Mouse (Mus musculus) stomach, adult 2 months (tissue): ENCODE data around the gene A630095N17Rik. TPM values are rescaled to one million over a fixed set of nuclear protein-coding genes. Genes with fewer than 3 reads are reported as not detected.

Experiments
- polyA plus RNA-seq: library from polyadenylated mRNA; depleted of rRNA; stranded (reverse); fragments of >200 nt; gene quantifications from 2 replicates; pipeline ENCODE4 v1.2.3, GENCODE M21; 2012; rRNA removed

The A630095N17Rik gene
- not detected in 2 replicates for polyA plus RNA-seq

DNA sequence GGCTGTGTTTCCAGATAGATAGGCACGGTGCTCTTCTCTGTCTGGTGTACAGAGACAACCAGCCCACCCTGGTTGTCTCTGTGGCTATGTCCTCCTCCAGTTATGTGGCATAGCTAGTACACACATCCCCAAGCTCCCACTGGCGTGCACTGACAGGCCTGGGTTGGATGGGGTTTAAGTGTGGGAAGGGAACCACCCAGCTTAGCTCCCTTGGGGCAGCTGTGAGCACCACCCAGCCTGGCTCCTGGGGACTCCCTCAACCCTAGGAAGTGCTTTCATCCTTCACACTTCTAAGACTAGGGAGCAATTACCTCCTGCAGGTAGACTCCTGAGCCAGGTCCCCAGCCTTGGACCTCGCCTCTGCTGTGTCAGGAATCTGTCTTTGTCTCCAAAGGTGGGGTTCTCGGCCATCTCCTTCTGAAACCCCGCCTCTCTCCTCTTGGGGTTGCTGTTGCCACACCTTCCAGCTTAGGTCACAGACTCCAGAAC, at the start of gene A630095N17Rik:
Gene A630095N17Rik (minus strand): TSS at position 439 of the 489 bp plus-strand sequence.

DNA sequence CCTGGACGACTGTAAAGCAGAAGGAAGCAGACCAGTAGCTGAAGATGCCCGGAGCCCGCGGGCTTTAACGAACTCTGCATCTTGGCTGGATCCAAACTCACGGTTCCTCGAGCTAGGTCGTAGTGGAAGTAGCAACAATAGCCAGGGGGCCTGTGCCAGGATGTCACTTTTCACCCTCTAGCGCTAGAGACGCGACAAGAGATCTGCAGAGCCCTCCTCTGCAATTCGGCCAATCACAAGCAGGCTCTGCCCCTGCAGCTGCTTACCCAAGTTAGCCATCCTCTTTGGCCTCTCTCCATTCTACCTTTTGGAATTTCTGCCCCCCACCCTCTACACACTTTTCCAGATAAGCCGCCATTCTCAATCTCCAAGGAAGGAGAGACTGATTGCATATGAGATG, 46.3 kb upstream of the A630095N17Rik start, which contains the start of gene Resp18:
Gene Resp18 (minus strand): TSS at position 188 of the 400 bp plus-strand sequence.

DNA sequence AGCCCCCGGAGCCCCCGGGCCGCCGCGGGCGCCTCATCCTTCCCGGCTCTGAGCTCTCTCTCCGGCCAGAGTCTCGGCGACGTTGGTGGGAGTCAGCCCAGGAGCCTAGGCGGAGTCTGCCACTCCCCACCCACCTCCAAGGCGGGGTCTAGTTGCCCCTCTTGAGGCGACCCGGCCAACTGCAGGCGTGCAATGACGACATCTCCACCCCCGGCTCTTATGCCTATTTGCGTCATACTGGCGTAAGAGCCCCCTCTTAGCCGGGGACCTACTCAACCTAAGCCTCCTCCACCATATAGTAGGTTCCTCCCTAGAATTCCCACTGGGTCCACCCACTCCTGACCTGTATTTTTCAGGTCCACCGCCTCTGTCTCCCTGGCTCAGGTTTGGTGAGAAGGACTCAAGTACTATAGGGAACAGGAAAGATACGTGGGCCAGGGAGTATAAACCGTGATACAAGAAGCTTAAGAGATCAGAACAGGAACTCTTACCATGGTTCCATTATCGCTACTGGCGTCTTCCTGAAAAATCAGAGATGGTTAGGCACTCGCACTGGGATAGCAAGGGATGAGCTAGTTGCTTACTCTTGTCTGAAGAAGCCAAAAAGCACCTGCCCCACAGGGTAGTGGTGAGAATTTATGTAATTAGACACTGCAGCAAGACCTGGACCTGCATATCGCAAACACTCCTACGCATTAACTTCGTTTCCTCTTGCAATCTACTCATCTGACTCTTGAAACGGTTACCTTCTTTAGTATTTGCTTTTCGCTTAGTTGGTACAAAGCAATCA, 32.4 kb upstream of the A630095N17Rik start, which contains the start of gene Ptprn:
Gene Ptprn (minus strand): TSS at position 412 of the 790 bp plus-strand sequence.

DNA sequence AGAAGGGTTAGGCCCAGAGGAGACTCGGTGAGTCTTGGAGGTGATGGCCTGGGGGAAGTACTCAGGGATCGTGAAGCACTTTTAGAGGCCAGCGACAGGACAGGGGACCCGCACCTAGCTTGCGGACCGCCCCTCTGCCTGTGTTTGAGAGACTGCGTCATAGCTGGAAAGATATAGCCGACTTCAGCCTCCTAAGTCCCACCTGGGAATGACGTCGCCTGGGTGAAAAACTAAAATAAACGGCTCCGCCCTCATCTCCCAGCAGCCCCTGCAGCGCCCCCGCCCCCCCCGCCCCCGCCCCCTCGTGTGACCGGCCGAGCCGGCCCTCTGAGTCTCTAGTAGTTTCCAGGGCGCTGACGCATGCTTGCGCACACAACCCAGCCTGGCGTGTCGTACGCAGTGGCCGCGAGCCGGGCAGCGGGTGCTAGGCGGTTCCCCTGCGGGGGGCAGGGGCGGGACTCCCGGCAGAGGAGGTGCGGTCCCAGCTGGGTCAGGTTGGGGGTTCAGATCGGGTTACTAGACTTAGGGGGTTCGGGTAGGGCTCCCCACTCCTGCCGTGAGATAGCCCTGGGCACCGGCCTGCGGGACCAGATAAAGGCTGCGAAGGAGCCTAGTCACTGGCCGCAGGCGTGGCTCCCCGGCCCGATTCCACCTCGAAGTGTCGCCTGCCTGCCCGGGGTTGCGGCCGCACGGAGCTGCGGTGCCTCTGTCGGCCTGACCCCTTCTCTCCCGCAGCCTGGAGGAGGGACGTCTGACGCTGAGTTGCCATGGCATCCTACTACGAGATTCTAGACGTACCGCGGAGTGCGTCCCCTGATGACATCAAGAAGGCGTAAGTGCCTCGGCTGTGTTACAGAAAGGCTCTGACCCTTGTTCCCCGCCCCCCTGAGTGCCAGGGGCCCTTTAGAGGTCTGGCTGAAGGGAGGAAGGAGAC, 4.5 kb upstream of the A630095N17Rik start, which contains the start of gene Dnajb2:
Gene Dnajb2 (plus strand): TSS at position 290 of the 934 bp plus-strand sequence.

DNA sequence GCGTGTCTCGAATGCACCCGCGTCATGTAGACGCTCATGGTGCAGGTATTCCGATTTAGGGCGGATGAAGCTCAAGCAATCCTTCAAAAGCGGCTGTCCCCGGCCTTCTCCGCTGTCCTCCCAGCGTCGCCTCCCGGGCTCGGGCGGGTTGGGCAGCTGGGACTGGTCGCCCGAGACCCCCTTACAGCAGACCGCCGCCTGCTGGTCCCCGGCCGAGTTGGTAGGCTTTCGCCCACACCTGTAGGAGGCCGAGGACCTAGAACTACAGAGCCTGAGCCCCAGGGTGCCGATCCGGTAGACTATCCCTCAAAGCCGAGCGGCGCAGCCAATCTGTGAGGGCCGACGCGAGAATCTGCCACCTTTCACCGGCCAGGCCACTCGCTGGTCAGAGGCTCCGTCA, 12.4 kb downstream of the A630095N17Rik start, which contains the start of gene Tuba4a:
Gene Tuba4a (minus strand): TSS at position 335 of the 400 bp plus-strand sequence.

DNA sequence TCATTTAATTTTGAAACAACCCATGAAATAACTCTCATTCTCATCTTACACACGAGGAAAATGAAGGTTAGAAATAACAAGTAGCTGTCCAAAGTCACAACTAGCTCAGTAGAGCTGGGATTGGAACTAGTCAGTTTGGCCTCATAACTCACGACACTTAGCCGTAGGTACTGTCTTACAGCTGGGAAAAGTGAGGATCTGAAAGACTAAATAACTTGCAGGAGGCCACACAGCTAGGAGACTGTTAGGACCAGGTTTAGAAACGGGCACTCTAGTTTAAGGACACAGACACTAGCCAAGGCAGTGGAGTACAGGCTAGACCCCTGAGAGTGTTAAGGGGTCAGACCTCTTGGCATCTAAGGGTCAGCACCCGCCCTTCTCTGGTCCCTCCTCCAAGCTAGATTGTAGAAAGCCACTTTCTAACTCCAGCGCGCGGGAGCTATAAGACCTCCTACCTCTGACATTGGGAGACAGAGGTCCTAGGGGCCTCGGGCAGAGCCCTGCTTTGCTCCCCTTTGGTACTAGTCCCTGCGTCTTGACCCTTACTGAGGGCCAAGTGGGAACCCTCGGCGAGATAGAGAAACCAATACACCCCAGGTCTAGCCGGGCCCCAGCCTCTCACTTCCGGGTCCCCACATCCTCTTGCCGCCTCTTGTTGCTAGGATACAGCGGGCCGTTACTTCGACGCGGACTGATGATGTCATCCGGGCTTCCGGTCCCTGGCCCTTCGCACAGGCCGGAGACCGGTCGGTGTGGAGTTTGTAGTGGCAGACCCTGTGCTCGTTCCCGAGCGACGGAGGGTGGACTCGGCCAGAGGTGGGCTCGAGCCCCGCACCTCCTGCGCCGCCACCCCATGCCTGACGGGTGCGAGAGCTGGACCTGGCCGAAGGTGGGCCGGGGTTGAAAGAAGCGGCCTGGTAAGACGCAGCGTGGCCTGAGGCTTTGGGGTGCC, 21.5 kb downstream of the A630095N17Rik start, which contains the start of the genes Glb1l and Stk16:
Gene Glb1l (minus strand): TSS at position 678 of the 952 bp plus-strand sequence.
Gene Stk16 (plus strand): TSS at position 703 of the 952 bp plus-strand sequence.

DNA sequence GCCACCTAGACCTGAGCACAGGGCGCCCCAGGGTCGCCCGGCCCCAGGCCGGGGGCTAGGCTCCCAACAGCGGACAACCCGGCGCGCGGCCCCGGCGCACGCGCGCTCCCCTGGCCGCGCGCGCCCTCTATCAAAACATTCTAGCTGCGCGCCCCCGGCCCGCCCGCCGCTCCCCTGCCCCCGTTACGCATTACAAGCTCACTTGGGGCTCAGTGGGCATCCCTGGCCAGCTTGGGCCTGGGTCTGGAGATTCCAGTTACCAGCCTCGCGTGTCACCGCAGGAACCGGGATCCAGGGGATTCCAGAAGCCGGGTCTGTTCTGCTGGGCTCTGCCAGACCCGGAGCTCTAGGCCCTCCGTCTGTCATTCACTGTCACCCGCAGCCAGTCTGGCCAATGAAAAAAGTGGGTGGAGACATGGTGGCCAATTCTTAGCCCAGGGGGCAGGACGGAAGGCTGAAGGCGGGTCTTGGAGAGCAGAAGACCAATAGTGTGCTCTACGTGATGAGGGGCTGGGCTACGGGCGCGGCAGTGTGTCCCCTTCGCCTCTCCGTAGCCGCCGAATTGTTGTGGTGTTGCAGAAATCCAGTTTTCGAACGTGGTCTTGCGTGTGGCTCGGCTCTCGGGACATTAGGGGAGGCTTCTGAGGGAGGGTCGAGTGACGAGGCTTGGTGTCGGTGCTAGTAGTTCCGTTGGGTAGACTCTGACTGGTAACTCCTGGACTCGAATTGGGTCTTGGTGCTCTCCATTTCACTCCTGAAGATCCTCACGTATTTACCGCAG, 40.1 kb downstream of the A630095N17Rik start, which contains the start of the genes Ankzf1 and Atg9a:
Gene Ankzf1 (plus strand): TSS at position 530 of the 781 bp plus-strand sequence.
Gene Atg9a (minus strand): TSS at position 575 of the 781 bp plus-strand sequence.

DNA sequence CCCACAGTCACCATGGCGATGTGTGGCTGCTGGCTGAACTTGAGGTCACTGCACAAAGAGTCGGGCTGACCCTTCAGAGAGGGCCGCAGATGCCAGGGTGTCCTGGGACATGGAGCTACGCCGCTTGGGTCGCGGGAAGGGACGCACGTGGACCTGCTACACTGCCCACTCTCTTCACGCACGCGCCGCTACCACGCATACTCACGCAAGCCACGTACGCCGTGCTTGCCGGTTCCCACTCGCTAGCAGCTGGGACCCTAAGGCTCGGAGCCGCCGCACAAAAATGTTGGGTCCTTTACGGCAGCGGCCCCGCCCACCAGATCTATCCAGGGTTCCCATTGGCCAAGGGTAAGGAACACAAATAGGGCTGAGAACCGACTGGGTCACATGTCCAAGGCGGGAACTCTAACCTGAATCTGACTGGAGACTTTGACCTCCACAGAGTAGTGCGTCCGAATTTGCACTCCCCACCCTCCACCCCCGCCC, 51.8 kb downstream of the A630095N17Rik start, which contains the start of gene Abcb6:
Gene Abcb6 (minus strand): TSS at position 288 of the 486 bp plus-strand sequence.

Other genes starting within 250 kb of the A630095N17Rik start
- 1.4 and 1.6 TPM in 2 replicates for gene Nhej1, start 106.9 kb downstream of the A630095N17Rik start, polyA plus RNA-seq
- gene Slc23a3, start 98.2 kb downstream of the A630095N17Rik start, polyA plus RNA-seq, result 9.6 and 9.8 TPM in 2 replicates
- gene Cnppd1, start 89.4 kb downstream of the A630095N17Rik start, polyA plus RNA-seq, result 31.3 and 32.1 TPM in 2 replicates
- 47.6 and 50.4 TPM in 2 replicates for gene Retreg2, start 89.3 kb downstream of the A630095N17Rik start, polyA plus RNA-seq
- 44.4 and 49.7 TPM in 2 replicates for gene Zfand2b, start 63.5 kb downstream of the A630095N17Rik start, polyA plus RNA-seq
- gene Abcb6, start 51.7 kb downstream of the A630095N17Rik start, polyA plus RNA-seq, result 21.4 and 25.5 TPM in 2 replicates
- 6.0 and 8.2 TPM in 2 replicates for gene Ankzf1, start 40.0 kb downstream of the A630095N17Rik start, polyA plus RNA-seq
- gene Atg9a, start 39.9 kb downstream of the A630095N17Rik start, polyA plus RNA-seq, result 38.9 TPM in 2 replicates
- 1.3 and 1.7 TPM in 2 replicates for gene Glb1l, start 21.3 kb downstream of the A630095N17Rik start, polyA plus RNA-seq
- gene Stk16, start 21.3 kb downstream of the A630095N17Rik start, polyA plus RNA-seq, result 117 and 123 TPM in 2 replicates
- 127 and 134 TPM in 2 replicates for gene Tuba4a, start 12.2 kb downstream of the A630095N17Rik start, polyA plus RNA-seq
- 21.5 and 25.7 TPM in 2 replicates for gene Dnajb2, start 4.3 kb upstream of the A630095N17Rik start, polyA plus RNA-seq
- gene Ptprn, start 32.4 kb upstream of the A630095N17Rik start, polyA plus RNA-seq, result 4.7 and 4.9 TPM in 2 replicates
- gene Resp18, start 46.3 kb upstream of the A630095N17Rik start, polyA plus RNA-seq, result 7.9 and 12.7 TPM in 2 replicates
- gene Dnpep, start 85.9 kb upstream of the A630095N17Rik start, polyA plus RNA-seq, result 66.8 and 78.7 TPM in 2 replicates
- gene Des, start 128.2 kb upstream of the A630095N17Rik start, polyA plus RNA-seq, result 377 and 872 TPM in 2 replicates
- gene Speg, start 143.2 kb upstream of the A630095N17Rik start, polyA plus RNA-seq, result 59.2 and 90.1 TPM in 2 replicates
- 121 and 122 TPM in 2 replicates for gene Gmppa, start 203.8 kb upstream of the A630095N17Rik start, polyA plus RNA-seq
- 0.06 TPM in 1 of 2 replicates, not detected in the other for gene Asic4, start 218.3 kb upstream of the A630095N17Rik start, polyA plus RNA-seq
- 37.4 and 49.4 TPM in 2 replicates for gene Chpf, start 247.2 kb upstream of the A630095N17Rik start, polyA plus RNA-seq
- 3.0 and 4.2 TPM in 2 replicates for gene Tmem198, start 247.4 kb upstream of the A630095N17Rik start, polyA plus RNA-seq